Comparison of ENCODE assay signal across 28 mouse cellular contexts in genomic region chr6:63794679-63795078, GRCm38 (mm10).
DNase-seq lines count a peak whose midpoint lies in the region; ATAC-seq and TF ChIP-seq lines count a peak whose summit lies in the region.
"Had no signal": no experiment of that assay in that cellular context is flagged by ENCODE, and none has a peak within 500 bp of the region (broad histone marks: within the 10 kb centered on the region; RNA-seq: fewer than 3 reads in every experiment).

No protein-coding gene starts in this region.

- no peak overlapping the region for H3K27ac ChIP-seq in midbrain, embryonic 11.5 days (ENCODE audit: low read depth, low read length)
- no peak overlapping the region for H3K27ac ChIP-seq in midbrain, embryonic 16.5 days (ENCODE audit: low read length)
- H3K27ac ChIP-seq: embryonic facial prominence, embryonic 13.5 days; embryonic facial prominence, embryonic 15.5 days; forebrain, embryonic 10.5 days; forebrain, embryonic 12.5 days had no signal

- no peaks in the 10 kb centered on the region for H3K27me3 ChIP-seq in midbrain, embryonic 11.5 days (ENCODE audit: control insufficient read depth, insufficient read depth, low read length)
- H3K27me3 ChIP-seq in midbrain, embryonic 16.5 days (ENCODE audit: control insufficient read depth, insufficient read depth, low read depth, low read length), result no peaks in the 10 kb centered on the region
- H3K27me3 ChIP-seq: CH12.LX; embryonic facial prominence, embryonic 13.5 days; embryonic facial prominence, embryonic 15.5 days; forebrain, embryonic 12.5 days; Patski had no signal

- H3K4me2 ChIP-seq in midbrain, embryonic 11.5 days, result no peak overlapping the region
- no peak overlapping the region for H3K4me2 ChIP-seq in midbrain, embryonic 16.5 days (ENCODE audit: low read length)
- H3K4me2 ChIP-seq: embryonic facial prominence, embryonic 13.5 days; embryonic facial prominence, embryonic 15.5 days; forebrain, embryonic 12.5 days had no signal

- ATAC-seq in midbrain, embryonic 11.5 days (ENCODE audit: low FRiP score), result peak; percentile 52; the same call in 1 of the 2 replicates
- no peak for ATAC-seq in midbrain, embryonic 16.5 days
- ATAC-seq: activated CD4-positive, CD25-positive, alpha-beta regulatory T cell, adult 4 months; CD4-positive, CD25-positive, alpha-beta regulatory T cell, adult 4 months; forebrain, embryonic 14.5 days; forebrain, embryonic 16.5 days; Patski had no signal

- H3K36me3 ChIP-seq in midbrain, embryonic 11.5 days (ENCODE audit: control insufficient read depth, insufficient read depth, low read length), result no peaks in the 10 kb centered on the region
- no peaks in the 10 kb centered on the region for H3K36me3 ChIP-seq in midbrain, embryonic 16.5 days (ENCODE audit: control insufficient read depth, insufficient read depth, low read length)
- H3K36me3 ChIP-seq: embryonic facial prominence, embryonic 13.5 days; embryonic facial prominence, embryonic 15.5 days; forebrain, embryonic 10.5 days; forebrain, embryonic 12.5 days; G1E had no signal

- H3K9ac ChIP-seq in midbrain, embryonic 11.5 days (ENCODE audit: low read length), result no peak overlapping the region
- no peak overlapping the region for H3K9ac ChIP-seq in midbrain, embryonic 16.5 days (ENCODE audit: low read depth, low read length)
- H3K9ac ChIP-seq: embryonic facial prominence, embryonic 13.5 days; embryonic facial prominence, embryonic 15.5 days; forebrain, embryonic 12.5 days had no signal

- TF ChIP-seq POLR2A in brain, embryonic 14.5 days (IDR thresholded peaks at IDR 0.05; ENCODE audit: borderline replicate concordance, extremely low read depth, insufficient read depth, insufficient read length, poor library complexity, severe bottlenecking), result no peak

- H3K4me3 ChIP-seq in midbrain, embryonic 11.5 days (ENCODE audit: low read depth, low read length), result no peak overlapping the region
- H3K4me3 ChIP-seq in midbrain, embryonic 16.5 days (ENCODE audit: low read depth, low read length), result no peak overlapping the region
- H3K4me3 ChIP-seq: embryonic facial prominence, embryonic 13.5 days; embryonic facial prominence, embryonic 15.5 days; erythroblast, embryonic 14.5 days; forebrain, embryonic 10.5 days; forebrain, embryonic 12.5 days had no signal

- no peaks in the 10 kb centered on the region for H3K4me1 ChIP-seq in midbrain, embryonic 11.5 days (ENCODE audit: control insufficient read depth, insufficient read depth, low read length)
- H3K4me1 ChIP-seq in midbrain, embryonic 16.5 days (ENCODE audit: control insufficient read depth, insufficient read depth, low read length), result no peaks in the 10 kb centered on the region
- H3K4me1 ChIP-seq: embryonic facial prominence, embryonic 13.5 days; embryonic facial prominence, embryonic 15.5 days; forebrain, embryonic 10.5 days; forebrain, embryonic 12.5 days had no signal

- DNase-seq in midbrain, embryonic 11.5 days (ENCODE audit: low spot score, missing footprints), result no peak
- DNase-seq in brain, embryonic 14.5 days (ENCODE audit: low read depth), result peak; percentile 9
- DNase-seq in retina, postnatal 1 day, result peak; percentile 52
- DNase-seq in urinary bladder, postnatal 4 days (ENCODE audit: low spot score in 2 of 2), result no peak
- DNase-seq in cerebellum, postnatal 25 days, result no peak
- DNase-seq: adrenal gland, adult 8-10 months; adrenal gland, postnatal 14 days; adrenal gland, postnatal 36 days; B cell, adult 2 months; cerebellum, adult 11 months; cerebellum, adult 18-20 months; cerebellum, adult 8-10 months; cerebellum, adult 9-11 months; cerebellum, postnatal 14 days; embryo, embryonic 11 days had no signal

- no peaks in the 10 kb centered on the region for H3K9me3 ChIP-seq in midbrain, embryonic 11.5 days (ENCODE audit: control insufficient read depth, low read length)
- no peaks in the 10 kb centered on the region for H3K9me3 ChIP-seq in midbrain, embryonic 16.5 days (replicated peaks; ENCODE audit: control insufficient read depth, low read length, poor library complexity, severe bottlenecking)
- H3K9me3 ChIP-seq: embryonic facial prominence, embryonic 13.5 days; embryonic facial prominence, embryonic 15.5 days; forebrain, embryonic 10.5 days; forebrain, embryonic 12.5 days; G1E had no signal

- no peak for TF ChIP-seq CTCF in brain, embryonic 14.5 days (IDR thresholded peaks at IDR 0.05; ENCODE audit: borderline replicate concordance, extremely low read depth, insufficient read depth, insufficient read length)

Comparison
In these comparisons a context has a peak if more than half of its experiments do, and no peak if none do; other contexts are left out.
1. DNase-seq: peak in brain, embryonic 14.5 days (single experiment) and retina, postnatal 1 day (single experiment); none in midbrain, embryonic 11.5 days (single experiment), urinary bladder, postnatal 4 days (0 of 2) and cerebellum, postnatal 25 days (0 of 2).